Comparison of ENCODE assay signal across 8 mouse cellular contexts in the genomic region with DNA sequence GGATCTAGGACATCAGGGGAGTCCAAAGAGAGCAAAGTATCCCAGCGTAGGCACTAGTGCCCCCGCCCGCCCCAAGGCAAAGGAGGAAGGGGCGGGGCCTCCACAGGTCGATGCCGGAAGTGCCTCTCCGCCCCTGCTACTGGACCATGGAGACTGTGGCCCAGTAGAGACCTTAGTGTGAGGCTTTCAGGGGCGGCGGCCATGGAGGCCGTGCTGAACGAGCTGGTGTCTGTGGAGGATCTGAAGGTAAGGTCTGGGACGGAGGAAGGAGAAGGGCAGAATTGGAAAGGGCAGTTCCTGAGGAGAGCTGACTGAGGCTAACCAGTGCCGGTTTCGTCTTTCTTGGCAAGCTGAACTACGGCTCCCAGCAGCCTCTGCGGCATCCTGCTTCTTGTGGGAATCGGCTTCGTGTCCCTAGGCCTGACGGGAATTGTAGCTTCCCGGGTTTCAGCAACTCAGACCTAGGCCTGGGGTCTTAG. TPM values are rescaled to one million over a fixed set of nuclear protein-coding genes. Genes with fewer than 3 reads are reported as not detected.
DNase-seq lines count a peak whose midpoint lies in the region; ATAC-seq and TF ChIP-seq lines count a peak whose summit lies in the region.

No protein-coding gene starts in this region.

- intact Hi-C loops in heart, postnatal 36 days (cut with DNase I) = loop anchor here (2.0 kb wide), 1 partner anchor 25 kb away; a partner anchor contains a TSS

- ATAC-seq in forebrain, embryonic 16.5 days = peak; percentile 93
- peak; percentile 90 for ATAC-seq in lung, embryonic 14.5 days (ENCODE audit: insufficient read depth)

- H3K4me3 ChIP-seq in ES-E14 (ENCODE audit: insufficient read depth in 1 of 2, low read depth in 1 of 2, low read length in 2 of 2, poor library complexity in 1 of 2, severe bottlenecking in 1 of 2) = peak overlapping the region; percentile 83 to 94
- peak overlapping the region; percentile 66 for H3K4me3 ChIP-seq in forebrain, embryonic 16.5 days (replicated peaks; ENCODE audit: low read length)
- peak overlapping the region; percentile 89 for H3K4me3 ChIP-seq in layer of hippocampus, adult 2 months
- H3K4me3 ChIP-seq in lung, embryonic 14.5 days (ENCODE audit: low read depth, low read length) = peak overlapping the region; percentile 60
- H3K4me3 ChIP-seq in olfactory bulb, adult 2 months (ENCODE audit: insufficient read depth, low read depth, low read length) = peak overlapping the region; percentile 85
- H3K4me3 ChIP-seq in thymus, adult 2 months (ENCODE audit: control insufficient read depth, insufficient read depth, low read length) = peak overlapping the region; percentile 69

- H3K4me2 ChIP-seq in forebrain, embryonic 16.5 days (ENCODE audit: low read length) = peak overlapping the region; percentile 78
- peak overlapping the region; percentile 78 for H3K4me2 ChIP-seq in lung, embryonic 14.5 days

- H3K36me3 ChIP-seq in ES-E14 (ENCODE audit: control insufficient read depth, insufficient read depth, low read length, poor library complexity, severe bottlenecking) = peaks cover 32% of the 10 kb centered on the region
- H3K36me3 ChIP-seq in forebrain, embryonic 16.5 days (ENCODE audit: control insufficient read depth, insufficient read depth) = peaks cover 21% of the 10 kb centered on the region
- H3K36me3 ChIP-seq in lung, embryonic 14.5 days (ENCODE audit: insufficient read depth) = peaks cover 40% of the 10 kb centered on the region
- peaks cover 6% of the 10 kb centered on the region; the same call in 1 of the 2 replicates for H3K36me3 ChIP-seq in thymus, adult 2 months (ENCODE audit: control insufficient read depth, insufficient read depth, low read length)

- H3K27ac ChIP-seq in ES-E14 (ENCODE audit: insufficient read depth, low read depth, low read length, poor library complexity, severe bottlenecking) = peak overlapping the region; percentile 80
- H3K27ac ChIP-seq in forebrain, embryonic 16.5 days (ENCODE audit: low read length) = peak overlapping the region; percentile 91
- H3K27ac ChIP-seq in layer of hippocampus, adult 2 months = peak overlapping the region; percentile 97
- H3K27ac ChIP-seq in lung, embryonic 14.5 days (ENCODE audit: low read depth) = peak overlapping the region; percentile 86
- H3K27ac ChIP-seq in olfactory bulb, adult 2 months (ENCODE audit: insufficient read depth, low read depth, low read length) = peak overlapping the region; percentile 97
- peak overlapping the region; percentile 62 for H3K27ac ChIP-seq in thymus, adult 2 months (ENCODE audit: control insufficient read depth, insufficient read depth, low read length)

- H3K4me1 ChIP-seq in ES-E14 (ENCODE audit: control insufficient read depth in 2 of 2, insufficient read depth in 2 of 2, low read length in 2 of 2, poor library complexity in 1 of 2) = peaks cover 7 to 23% of the 10 kb centered on the region in 2 experiments; a peak in 3 of 4 replicates
- H3K4me1 ChIP-seq in forebrain, embryonic 16.5 days (replicated peaks; ENCODE audit: control insufficient read depth, insufficient read depth, low read length) = peaks cover 13% of the 10 kb centered on the region
- H3K4me1 ChIP-seq in lung, embryonic 14.5 days (ENCODE audit: insufficient read depth) = peaks cover 14% of the 10 kb centered on the region; the same call in 1 of the 2 replicates
- peaks cover 15% of the 10 kb centered on the region; the same call in 1 of the 2 replicates for H3K4me1 ChIP-seq in olfactory bulb, adult 2 months (ENCODE audit: control insufficient read depth, insufficient read depth, low read length)
- 0 out of 2 replicates have a peak, but pooled peaks cover 5% of the 10 kb centered on the region for H3K4me1 ChIP-seq in thymus, adult 2 months (replicated peaks; ENCODE audit: control insufficient read depth, insufficient read depth, low read length)

- no peak for TF ChIP-seq CTCF in layer of hippocampus, adult 2 months (conservative IDR thresholded peaks at IDR 0.05)
- TF ChIP-seq CTCF in lung, embryonic 14.5 days (IDR thresholded peaks at IDR 0.05; ENCODE audit: low read depth) = peak; percentile 5; the same call in 1 of the 2 replicates
- TF ChIP-seq CTCF in olfactory bulb, adult 2 months (IDR thresholded peaks at IDR 0.05; ENCODE audit: insufficient read depth, low read depth, low read length) = no peak
- TF ChIP-seq CTCF in thymus, adult 2 months (IDR thresholded peaks at IDR 0.05; ENCODE audit: borderline replicate concordance, control insufficient read depth, extremely low read depth, insufficient read depth, low read length, poor library complexity) = peak; percentile 42; the same call in 1 of the 2 replicates

- H3K9me3 ChIP-seq in ES-E14 (ENCODE audit: control insufficient read depth, insufficient read depth, low read depth, low read length) = no peaks in the 10 kb centered on the region
- H3K9me3 ChIP-seq in forebrain, embryonic 16.5 days (ENCODE audit: control insufficient read depth, low read length) = no peaks in the 10 kb centered on the region
- no peaks in the 10 kb centered on the region for H3K9me3 ChIP-seq in lung, embryonic 14.5 days (ENCODE audit: low read depth, low read length)

- DNase-seq in ES-E14 (ENCODE audit: low read depth, low spot score) = peak; percentile 75
- peak; percentile 91 for DNase-seq in cerebellum, adult 11-12 months
- DNase-seq in heart, postnatal 36 days = peak; percentile 87 to 95
- DNase-seq in layer of hippocampus, adult 2 months (ENCODE audit: low spot score in 2 of 2) = peak; percentile 87 to 91
- DNase-seq in lung, embryonic 14.5 days = peak; percentile 95
- peak; percentile 90 for DNase-seq in thymus, adult 2 months

- peak overlapping the region; percentile 86 for H3K9ac ChIP-seq in ES-E14 (ENCODE audit: insufficient read depth, low read depth, low read length, poor library complexity, severe bottlenecking)
- peak overlapping the region; percentile 80 for H3K9ac ChIP-seq in forebrain, embryonic 16.5 days (replicated peaks; ENCODE audit: low read depth, low read length)
- H3K9ac ChIP-seq in lung, embryonic 14.5 days = peak overlapping the region; percentile 67

- TF ChIP-seq POLR2A in olfactory bulb, adult 2 months (IDR thresholded peaks at IDR 0.05; ENCODE audit: insufficient read depth, low read depth, low read length) = peak; percentile 85
- 0 out of 2 replicates have a peak, but pooled peaks have one; percentile 50 for TF ChIP-seq POLR2A in thymus, adult 2 months (IDR thresholded peaks at IDR 0.05; ENCODE audit: control insufficient read depth, extremely low read depth, insufficient read depth, low read length, poor library complexity)

- WGBS in forebrain, embryonic 16.5 days = 1% methylated on average over 20 of the region's 20 CpGs
- WGBS in lung, embryonic 14.5 days = under 1% methylated on average over 20 of the region's 20 CpGs
- 0% methylated on average over 20 of the region's 20 CpGs for WGBS in olfactory bulb, adult 2 months
- WGBS in thymus, adult 2 months = 0% methylated on average over 20 of the region's 20 CpGs

- no peaks in the 10 kb centered on the region for H3K27me3 ChIP-seq in forebrain, embryonic 16.5 days (replicated peaks; ENCODE audit: control insufficient read depth, insufficient read depth, low read length)
- no peaks in the 10 kb centered on the region for H3K27me3 ChIP-seq in lung, embryonic 14.5 days (ENCODE audit: insufficient read depth, low read length)
- H3K27me3 ChIP-seq in thymus, adult 2 months (ENCODE audit: control insufficient read depth, insufficient read depth, low read length) = no peaks in the 10 kb centered on the region

- in situ Hi-C loops in ES-E14 (cut with MboI; ENCODE audit: low sequenced_read_pairs in 2 of 2, unreplicated experiment in 2 of 2) = no loop called here

RNA-seq across cellular contexts. Expression of a gene that starts 4.4 kb away (rescaled TPM):
- total RNA-seq in ES-E14 (2012; rRNA removed) = 0.94 and 1.4 TPM in 2 replicates
- 0.21 and 0.58 TPM in 2 replicates for polyA plus RNA-seq in forebrain, embryonic 16.5 days (2015; fragmentation: Nextera tagmentation; extraction: Ambion mirVana)
- 10 to 100 TPM in 1 of 2 experiments, 1 to 10 TPM in 1; 9.8 to 11.3 TPM for total RNA-seq in heart, postnatal 36 days (2021)
- total RNA-seq in layer of hippocampus, adult 2 months (2021) = under 1 TPM in 1 of 2 experiments, not detected in 1; 0.18 TPM
- polyA plus RNA-seq in lung, embryonic 14.5 days (2014; fragmentation: Nextera tagmentation; extraction: Ambion mirVana) = 5.3 and 5.7 TPM in 2 replicates
- not detected in 2 replicates for polyA plus RNA-seq in olfactory bulb, adult 2 months (2012; ENCODE audit: insufficient read depth, insufficient read length, low replicate concordance, missing spikeins)
- 3.8 and 9.4 TPM in 2 replicates for polyA plus RNA-seq in thymus, adult 2 months (2012; rRNA removed)

RNA-seq across cellular contexts. Expression of a gene that starts 8.9 kb away (rescaled TPM):
- 106 and 114 TPM in 2 replicates for total RNA-seq in ES-E14 (2012; rRNA removed)
- polyA plus RNA-seq in forebrain, embryonic 16.5 days (2015; fragmentation: Nextera tagmentation; extraction: Ambion mirVana) = 292 and 326 TPM in 2 replicates
- total RNA-seq in heart, postnatal 36 days (2021) = 100 to 1,000 TPM; 178 to 185 TPM
- total RNA-seq in layer of hippocampus, adult 2 months (2021) = 100 to 1,000 TPM; 223 to 239 TPM
- 306 and 314 TPM in 2 replicates for polyA plus RNA-seq in lung, embryonic 14.5 days (2014; fragmentation: Nextera tagmentation; extraction: Ambion mirVana)
- not detected in 2 replicates for polyA plus RNA-seq in olfactory bulb, adult 2 months (2012; ENCODE audit: insufficient read depth, insufficient read length, low replicate concordance, missing spikeins)
- polyA plus RNA-seq in thymus, adult 2 months (2012; rRNA removed) = 181 and 214 TPM in 2 replicates

RNA-seq across cellular contexts. Expression of a gene that starts 24.8 kb away (rescaled TPM):
- total RNA-seq in ES-E14 (2012; rRNA removed) = 155 and 201 TPM in 2 replicates
- polyA plus RNA-seq in forebrain, embryonic 16.5 days (2015; fragmentation: Nextera tagmentation; extraction: Ambion mirVana) = 31.6 and 36.5 TPM in 2 replicates
- 10 to 100 TPM; 36.9 to 45.6 TPM for total RNA-seq in heart, postnatal 36 days (2021)
- 10 to 100 TPM; 37.9 to 39.7 TPM for total RNA-seq in layer of hippocampus, adult 2 months (2021)
- 43.5 and 43.7 TPM in 2 replicates for polyA plus RNA-seq in lung, embryonic 14.5 days (2014; fragmentation: Nextera tagmentation; extraction: Ambion mirVana)
- polyA plus RNA-seq in olfactory bulb, adult 2 months (2012; ENCODE audit: insufficient read depth, insufficient read length, low replicate concordance, missing spikeins) = not detected in 2 replicates
- polyA plus RNA-seq in thymus, adult 2 months (2012; rRNA removed) = 40.8 and 41.9 TPM in 2 replicates

RNA-seq across cellular contexts. Expression of a gene that starts 25.8 kb away (rescaled TPM):
- total RNA-seq in ES-E14 (2012; rRNA removed) = 41.2 and 46.0 TPM in 2 replicates
- polyA plus RNA-seq in forebrain, embryonic 16.5 days (2015; fragmentation: Nextera tagmentation; extraction: Ambion mirVana) = 107 and 131 TPM in 2 replicates
- total RNA-seq in heart, postnatal 36 days (2021) = 10 to 100 TPM; 58.2 to 67.8 TPM
- total RNA-seq in layer of hippocampus, adult 2 months (2021) = 10 to 100 TPM; 77.1 to 83.3 TPM
- polyA plus RNA-seq in lung, embryonic 14.5 days (2014; fragmentation: Nextera tagmentation; extraction: Ambion mirVana) = 88.9 and 97.4 TPM in 2 replicates
- not detected in 2 replicates for polyA plus RNA-seq in olfactory bulb, adult 2 months (2012; ENCODE audit: insufficient read depth, insufficient read length, low replicate concordance, missing spikeins)
- 72.2 and 79.5 TPM in 2 replicates for polyA plus RNA-seq in thymus, adult 2 months (2012; rRNA removed)

RNA-seq across cellular contexts. Expression of a gene that starts 54.1 kb away (rescaled TPM):
- 15.9 and 18.3 TPM in 2 replicates for total RNA-seq in ES-E14 (2012; rRNA removed)
- 112 and 114 TPM in 2 replicates for polyA plus RNA-seq in forebrain, embryonic 16.5 days (2015; fragmentation: Nextera tagmentation; extraction: Ambion mirVana)
- total RNA-seq in heart, postnatal 36 days (2021) = 10 to 100 TPM; 11.0 to 11.6 TPM
- 10 to 100 TPM; 81.0 to 87.2 TPM for total RNA-seq in layer of hippocampus, adult 2 months (2021)
- 72.2 and 78.1 TPM in 2 replicates for polyA plus RNA-seq in lung, embryonic 14.5 days (2014; fragmentation: Nextera tagmentation; extraction: Ambion mirVana)
- not detected in 2 replicates for polyA plus RNA-seq in olfactory bulb, adult 2 months (2012; ENCODE audit: insufficient read depth, insufficient read length, low replicate concordance, missing spikeins)
- polyA plus RNA-seq in thymus, adult 2 months (2012; rRNA removed) = 7.7 and 9.4 TPM in 2 replicates

Comparison
In these comparisons a context has a peak if more than half of its experiments do, and no peak if none do; other contexts are left out.
1. Peak in every context shown above with its lines: DNase-seq, ATAC-seq, H3K4me3 ChIP-seq and H3K27ac ChIP-seq.
2. CTCF ChIP-seq: peak in lung, embryonic 14.5 days (single experiment) and thymus, adult 2 months (single experiment); none in layer of hippocampus, adult 2 months (single experiment) and olfactory bulb, adult 2 months (single experiment).
3. RNA of a gene that starts 24.8 kb away (polyA plus RNA-seq): 43.5 to 43.7 TPM in lung, embryonic 14.5 days, 40.8 to 41.9 TPM in thymus, adult 2 months and 31.6 to 36.5 TPM in forebrain, embryonic 16.5 days; not detected in olfactory bulb, adult 2 months; every median in the first group is over 10 times any median in the second.